Mouse (Mus musculus): ENCODE results near the gene Grip1. TPM values are rescaled to one million over a fixed set of nuclear protein-coding genes. Genes with fewer than 3 reads are reported as not detected.

The Grip1 gene
- total RNA-seq, 2 experiments from 2014 or later = 29.4 to 29.5 TPM

DNA sequence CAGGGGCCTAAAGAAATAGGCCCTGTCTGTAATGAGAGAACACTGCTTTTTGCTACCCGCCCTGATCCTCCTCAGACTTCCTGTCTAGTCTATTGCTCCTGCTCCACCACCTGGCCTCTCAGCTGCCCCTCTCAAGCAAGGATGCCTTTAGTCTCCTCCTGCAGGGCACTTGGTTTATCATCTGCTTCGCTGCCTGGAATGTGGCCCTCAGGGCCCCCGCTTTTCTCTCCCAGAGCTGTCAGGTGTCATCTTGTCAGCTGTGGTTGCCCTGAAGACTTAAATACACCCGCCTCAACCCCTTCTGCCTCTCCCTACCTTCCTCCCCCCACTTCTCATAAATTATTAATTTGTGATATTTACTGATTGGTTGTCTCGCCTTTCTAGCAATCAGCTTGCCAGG lies 190.7 kb downstream of the Grip1 start:
- DNase-seq (ENCODE audit: extremely low spot score in 1 of 2, low spot score in 1 of 2) = no peak

DNA sequence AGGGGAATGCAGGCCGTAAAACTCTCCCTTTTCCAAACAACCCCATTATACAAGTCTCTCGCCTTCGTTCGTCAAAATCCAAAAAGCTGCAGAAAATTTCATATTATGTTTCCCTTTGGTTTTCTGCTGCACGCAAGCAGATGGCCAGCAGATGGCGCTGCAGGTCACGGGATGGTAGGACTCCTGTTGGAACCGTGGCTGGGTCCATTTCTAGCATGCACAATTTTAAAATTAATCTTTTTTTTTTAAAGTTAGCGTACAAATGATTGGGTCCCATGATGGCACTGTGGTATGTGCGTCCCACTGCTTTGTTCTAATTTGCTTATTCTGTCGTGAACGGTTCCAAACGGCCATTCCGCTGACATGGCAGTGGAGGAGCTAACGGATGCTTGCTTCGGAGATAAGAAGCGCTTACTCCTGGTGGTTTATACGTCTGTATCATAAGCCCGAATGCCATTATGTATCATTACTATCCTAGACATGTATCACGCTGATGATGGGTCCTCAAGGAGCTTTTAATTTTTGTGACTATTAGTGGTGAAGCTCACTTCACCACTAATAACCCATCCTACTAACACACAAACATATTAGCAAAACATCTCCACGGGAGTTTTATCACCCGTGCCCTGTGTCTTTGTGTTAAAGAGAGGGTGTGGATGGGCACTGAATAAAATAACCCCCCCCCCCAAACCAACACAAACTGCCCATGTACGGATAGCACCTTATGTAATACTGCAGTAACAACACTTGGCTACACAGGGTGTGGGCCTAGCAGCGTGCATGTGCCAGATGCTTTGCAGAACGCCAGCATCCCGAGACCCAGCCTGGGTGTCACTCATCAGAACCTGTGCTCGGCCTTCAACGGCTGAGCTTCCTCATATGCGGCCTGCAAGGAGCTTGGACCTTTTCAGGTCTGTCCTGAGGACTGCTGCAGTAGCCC lies 193.1 kb downstream of the Grip1 start:
- peak; percentile 66 to 92 for DNase-seq (ENCODE audit: extremely low spot score in 1 of 2, low spot score in 1 of 2)

DNA sequence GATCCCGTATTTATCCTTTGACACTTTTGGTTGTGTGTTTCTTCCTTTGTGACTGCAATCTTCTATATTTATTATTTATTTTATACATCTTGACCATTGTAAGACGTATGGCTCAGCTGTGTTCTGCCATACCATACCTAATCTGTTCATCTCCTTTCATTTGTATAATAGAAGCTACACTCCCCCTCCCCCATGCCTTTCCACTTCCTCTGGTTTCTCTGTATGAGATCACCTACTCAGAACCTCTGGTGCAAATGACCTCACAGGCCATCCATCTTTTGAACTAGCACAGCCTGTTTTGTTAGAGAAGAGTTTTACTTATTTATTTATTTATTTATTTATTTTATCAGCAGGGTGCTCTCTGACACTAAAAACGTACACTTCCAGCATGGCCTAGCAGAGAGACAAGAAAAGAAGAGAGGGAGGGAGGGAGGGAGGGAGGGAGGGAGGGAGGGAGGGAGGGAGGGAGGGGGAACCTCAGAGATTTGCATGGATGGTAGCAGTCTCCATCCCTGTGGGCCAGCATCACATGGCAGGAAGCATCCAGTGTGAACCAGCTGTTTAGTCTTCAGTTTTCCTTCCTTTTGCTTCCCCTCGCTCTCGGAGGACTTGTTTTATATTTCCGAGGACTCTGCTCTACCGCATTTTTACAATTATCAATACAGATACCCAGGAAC lies 207.2 kb downstream of the Grip1 start:
- no peak for DNase-seq (ENCODE audit: extremely low spot score in 1 of 2, low spot score in 1 of 2)

DNA sequence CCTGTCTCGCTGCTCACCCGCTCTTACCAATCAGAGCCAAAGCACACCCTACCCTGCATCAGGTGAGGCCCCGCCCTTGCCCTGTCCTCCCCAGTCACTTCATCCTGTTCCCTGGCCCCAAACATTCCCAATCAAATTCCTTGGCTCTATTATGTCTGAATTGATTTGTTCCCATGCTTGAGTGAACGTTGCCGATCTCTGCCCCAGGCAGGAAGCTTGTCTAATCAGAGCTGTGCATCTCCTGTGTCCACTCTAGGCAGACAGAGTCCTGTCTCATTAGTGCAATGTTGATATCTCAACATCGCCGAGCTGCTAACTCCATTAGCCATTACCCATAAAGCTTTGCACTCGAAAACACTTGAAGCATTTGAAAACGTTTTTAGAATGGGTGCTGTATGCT lies 210.0 kb downstream of the Grip1 start:
- DNase-seq (ENCODE audit: extremely low spot score in 1 of 2, low spot score in 1 of 2) = no peak

- no peak for DNase-seq (ENCODE audit: extremely low spot score in 1 of 2, low spot score in 1 of 2)
These were observed 212.8 kb downstream of the Grip1 start for GRCm38 (mm10) chr10:119666386-119666785.

GRCm38 (mm10) chr10:119670456-119670855 lies 216.8 kb downstream of the Grip1 start:
- no peak for DNase-seq (ENCODE audit: extremely low spot score in 1 of 2, low spot score in 1 of 2)

GRCm38 (mm10) chr10:119684377-119684826 lies 230.8 kb downstream of the Grip1 start:
- DNase-seq (ENCODE audit: extremely low spot score in 1 of 2, low spot score in 1 of 2) = no peak

DNA sequence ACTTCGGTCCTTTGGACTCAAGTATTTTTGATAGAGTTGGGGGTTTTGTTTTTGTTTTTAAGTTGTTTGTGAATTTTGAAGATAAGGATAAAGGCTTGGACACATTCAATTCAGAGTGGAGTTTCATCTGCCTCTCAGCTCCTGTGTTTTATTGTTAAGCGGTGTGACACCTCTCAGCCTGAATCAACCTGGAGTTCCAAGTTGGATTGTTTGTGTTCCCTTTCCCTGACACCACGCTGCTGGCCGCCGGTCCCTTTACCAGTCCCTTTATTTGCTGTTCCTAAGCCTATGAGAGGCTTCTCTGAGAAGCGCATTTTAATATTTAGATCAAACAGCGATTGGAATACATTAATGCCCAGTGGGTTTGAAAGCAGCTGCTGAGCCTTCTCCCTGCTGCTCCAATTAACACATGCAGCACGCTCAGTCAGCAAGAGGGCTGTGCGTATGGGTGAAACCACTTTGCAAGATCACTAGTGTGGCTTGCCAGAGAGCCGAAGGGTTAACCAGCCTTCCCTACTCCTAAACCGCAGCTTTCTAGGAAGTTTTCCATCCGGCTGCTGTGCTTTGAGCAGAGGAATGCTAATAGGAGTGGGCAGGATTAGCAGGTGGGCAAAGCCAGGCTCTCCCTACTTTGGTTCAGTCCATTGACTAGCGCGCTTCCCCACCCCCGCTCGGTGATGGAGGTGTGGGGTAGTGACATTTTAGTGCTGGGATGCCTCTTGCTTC lies 237.9 kb downstream of the Grip1 start:
- DNase-seq (ENCODE audit: extremely low spot score in 1 of 2, low spot score in 1 of 2) = peak; percentile 43 to 61

GRCm38 (mm10) chr10:119692284-119692890 lies 238.8 kb downstream of the Grip1 start:
- DNase-seq (ENCODE audit: extremely low spot score in 1 of 2, low spot score in 1 of 2) = peak; percentile 26

DNA sequence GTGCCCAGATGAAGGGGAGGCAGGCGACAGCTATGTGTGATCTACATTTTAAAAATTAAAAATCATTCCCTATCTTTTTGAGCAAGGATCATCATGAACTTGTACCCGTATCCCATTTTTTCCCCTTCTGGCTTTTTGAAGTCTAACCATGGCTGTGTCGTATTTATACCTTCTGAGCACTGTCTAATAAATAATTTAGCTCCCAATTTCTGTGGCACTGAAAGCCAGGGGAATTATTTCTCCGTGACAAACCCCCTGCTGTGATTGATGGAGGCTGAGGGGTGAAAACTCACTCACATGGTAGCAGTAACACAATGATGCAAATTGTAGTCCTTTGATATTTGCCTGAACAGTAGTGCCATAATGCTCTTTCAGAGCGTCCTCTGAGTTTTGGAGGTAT lies 239.8 kb downstream of the Grip1 start:
- DNase-seq (ENCODE audit: extremely low spot score in 1 of 2, low spot score in 1 of 2) = no peak

GRCm38 (mm10) chr10:119697257-119697798 lies 243.7 kb downstream of the Grip1 start:
- no peak for DNase-seq (ENCODE audit: extremely low spot score in 1 of 2, low spot score in 1 of 2)

- no peak for DNase-seq (ENCODE audit: extremely low spot score in 1 of 2, low spot score in 1 of 2)
These were observed 251.7 kb downstream of the Grip1 start for GRCm38 (mm10) chr10:119705348-119705747.

DNA sequence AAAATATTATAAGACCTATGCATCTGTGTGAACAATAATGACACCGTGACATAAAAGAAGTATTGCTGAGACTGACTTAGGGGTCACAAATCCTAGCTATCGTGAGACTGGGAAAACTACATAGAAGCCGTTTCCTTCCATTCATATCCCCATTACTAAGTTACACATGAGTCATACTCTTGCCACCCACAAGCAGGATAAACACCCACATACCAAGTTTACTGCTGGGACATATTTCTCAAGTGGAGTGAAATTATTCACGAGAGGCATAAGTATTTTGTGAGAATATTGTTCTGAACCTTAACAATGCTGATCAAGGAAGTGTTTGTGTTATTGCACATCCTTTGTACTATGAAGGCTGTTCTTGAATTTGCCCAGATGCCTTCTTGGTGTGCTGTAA lies 252.7 kb downstream of the Grip1 start:
- no peak for DNase-seq (ENCODE audit: extremely low spot score in 1 of 2, low spot score in 1 of 2)

DNA sequence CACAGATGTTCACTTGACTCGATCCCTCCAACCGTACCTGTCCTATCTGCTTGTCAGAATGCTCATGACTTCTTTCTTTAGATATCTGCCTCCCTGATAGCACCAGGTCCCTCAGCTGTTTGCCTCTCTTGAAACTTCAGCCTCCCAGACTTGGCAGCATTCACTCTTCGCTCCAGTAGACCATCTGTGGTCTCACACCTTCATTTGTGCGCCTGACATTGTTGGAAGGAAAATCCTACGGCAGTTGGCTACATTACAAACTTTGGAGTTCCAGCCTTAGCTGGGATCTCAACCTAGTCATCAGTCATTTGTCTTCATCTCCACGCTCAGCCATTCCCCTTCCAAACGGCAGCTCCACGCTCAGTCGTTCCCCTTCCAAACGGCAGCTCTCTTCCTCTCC lies 253.4 kb downstream of the Grip1 start:
- DNase-seq (ENCODE audit: extremely low spot score in 1 of 2, low spot score in 1 of 2) = no peak

DNA sequence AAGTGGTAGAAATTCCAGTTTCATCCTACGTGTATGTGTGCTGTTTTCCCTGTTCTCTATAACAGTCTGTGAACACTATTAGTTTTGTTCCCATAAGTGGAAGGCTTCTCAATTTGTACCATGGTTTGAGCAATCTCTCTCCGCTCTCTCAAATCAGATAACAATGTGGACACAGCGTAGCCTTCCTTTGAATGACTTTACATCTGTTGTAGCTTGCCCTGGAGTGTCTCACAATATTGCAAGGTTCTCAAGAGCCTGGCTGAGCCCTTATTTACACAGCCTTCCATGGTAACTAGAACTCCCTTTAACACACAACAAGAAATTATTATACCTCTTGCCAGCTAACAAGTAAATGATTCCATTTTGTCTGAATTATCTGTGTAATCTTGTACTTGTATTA lies 268.3 kb downstream of the Grip1 start:
- no peak for DNase-seq (ENCODE audit: extremely low spot score in 1 of 2, low spot score in 1 of 2)

DNA sequence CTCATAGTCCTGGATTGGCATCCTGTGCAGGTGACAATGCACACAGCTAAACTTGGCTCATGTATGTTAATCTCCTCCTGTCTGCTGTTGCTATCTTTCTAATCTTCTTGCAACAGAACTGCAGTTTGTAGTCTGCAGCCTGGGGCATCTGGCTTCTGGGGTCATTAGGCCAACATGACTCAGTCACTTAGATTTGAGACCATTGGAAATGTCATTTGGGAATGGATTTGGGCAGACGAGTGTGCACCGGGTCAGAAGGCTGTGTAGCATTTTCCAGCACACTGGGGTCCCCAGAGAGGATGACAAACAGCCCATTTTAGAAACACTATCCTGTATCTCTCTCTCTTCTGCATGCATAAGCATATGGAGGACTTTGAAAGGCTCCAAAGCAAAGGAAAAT lies 268.8 kb downstream of the Grip1 start:
- DNase-seq (ENCODE audit: extremely low spot score in 1 of 2, low spot score in 1 of 2) = no peak

DNA sequence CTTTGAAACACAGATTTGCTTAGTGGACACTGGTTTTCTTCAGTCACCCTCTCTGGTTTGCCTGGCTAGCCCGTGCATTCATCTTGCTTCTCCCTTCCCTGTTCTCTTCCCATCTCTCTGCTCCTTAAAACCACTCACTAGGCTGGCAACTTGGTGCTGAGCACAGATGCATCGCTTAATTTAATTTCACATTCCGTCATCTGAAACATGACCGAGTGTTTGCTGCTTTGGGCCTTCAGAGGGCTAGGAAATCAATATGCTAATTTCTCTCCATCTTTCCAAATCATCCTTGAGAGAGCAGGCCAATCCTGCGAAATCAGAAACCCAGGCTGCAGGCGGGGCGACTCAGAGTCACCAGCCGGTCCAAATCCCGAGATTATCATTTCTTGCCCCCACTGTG lies 270.0 kb downstream of the Grip1 start:
- DNase-seq (ENCODE audit: extremely low spot score in 1 of 2, low spot score in 1 of 2) = no peak

GRCm38 (mm10) chr10:119725363-119725762 lies 271.7 kb downstream of the Grip1 start:
- DNase-seq (ENCODE audit: extremely low spot score in 1 of 2, low spot score in 1 of 2) = no peak

- no peak for DNase-seq (ENCODE audit: extremely low spot score in 1 of 2, low spot score in 1 of 2)
These were observed 272.3 kb downstream of the Grip1 start for GRCm38 (mm10) chr10:119725966-119726365.

DNA sequence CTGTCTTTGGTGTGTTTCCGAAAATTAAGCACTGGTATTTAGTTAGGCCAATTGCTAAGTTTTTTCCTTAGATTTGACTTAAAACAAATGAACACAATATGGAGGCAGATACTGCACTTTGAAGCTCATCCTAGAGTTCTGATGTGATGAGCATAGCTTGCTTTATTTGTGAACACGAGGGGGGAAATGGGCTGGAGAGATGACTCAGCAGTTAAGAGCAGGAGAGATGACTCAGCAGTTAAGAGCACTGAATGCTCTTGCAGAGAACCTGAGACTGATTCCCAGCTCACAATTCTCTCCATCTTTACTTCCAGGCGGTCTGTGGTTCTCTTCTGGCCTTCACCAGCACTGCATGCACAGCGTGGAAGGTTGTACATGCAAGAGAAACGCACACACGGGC lies 273.3 kb downstream of the Grip1 start:
- no peak for DNase-seq (ENCODE audit: extremely low spot score in 1 of 2, low spot score in 1 of 2)
